Mouse (Mus musculus) cortical plate, adult 2 months (tissue): ENCODE results near the gene Ugt1a8.

Experiments used
- CTCF ChIP-seq: fragments of 200-500 bp; IDR thresholded peaks from 2 replicates; pipeline ENCODE4 v1.5.1; 2011; ENCODE audit warnings: mild to moderate bottlenecking, control low read depth, low read length; ENCODE audit not compliant: insufficient read depth; ENCODE audit errors: extremely low read depth
- POLR2A ChIP-seq: fragments of 200-500 bp; IDR thresholded peaks from 2 replicates; pipeline ENCODE4 v1.6.1; 2011; ENCODE audit warnings: mild to moderate bottlenecking, low read length, control low read depth; ENCODE audit not compliant: insufficient read depth; ENCODE audit errors: extremely low read depth

- TF ChIP-seq CTCF (no peak), POLR2A (no peak)
Observed at GRCm38 (mm10) chr1:88231803-88232499, 144.3 kb downstream of the Ugt1a8 start.
